Mouse (Mus musculus): ENCODE data around the gene Cacnb4. TPM values are rescaled to one million over a fixed set of nuclear protein-coding genes. Genes with fewer than 3 reads are reported as not detected.
A peak's percentile ranks its signal among the peaks of the same experiment; 100 is the strongest.

Gene Cacnb4
- total RNA-seq, 1 experiment from 2014 or later, result not detected

DNA sequence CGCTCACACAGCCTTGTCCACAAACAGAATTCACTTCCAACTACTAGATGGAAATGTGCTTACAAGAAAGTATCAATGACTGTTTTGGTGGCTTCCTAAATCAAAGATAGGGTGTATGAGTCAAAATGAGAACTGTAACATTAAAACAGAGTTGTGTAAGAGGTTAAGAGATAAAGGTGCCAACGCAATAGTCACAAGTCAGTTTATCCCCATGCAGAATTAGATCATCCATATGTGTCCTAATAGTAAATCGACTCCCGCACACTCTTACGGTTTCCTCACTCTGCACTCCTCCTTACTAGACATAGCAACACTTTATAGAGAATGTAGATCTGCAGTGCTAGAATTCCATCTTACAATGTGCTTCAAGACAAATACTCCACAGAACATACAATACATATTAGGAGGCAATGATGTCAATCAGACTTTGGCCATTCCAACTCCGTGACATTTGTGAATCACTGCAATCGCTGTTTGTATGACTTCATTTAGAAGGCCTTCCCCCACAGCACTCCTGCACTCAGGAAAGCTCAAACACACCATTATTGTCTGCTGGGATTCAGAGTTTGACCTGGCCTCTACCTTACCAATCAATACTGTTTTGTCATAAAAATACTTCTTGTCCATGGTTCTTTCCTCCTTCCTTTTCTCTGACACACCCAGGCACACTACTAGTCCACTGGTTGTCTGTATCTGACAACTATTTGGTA, 256.5 kb downstream of the Cacnb4 start:
- no peak for ATAC-seq (replicated peaks; ENCODE audit: insufficient number of reproducible peaks, low FRiP score, low TSS enrichment, poor library complexity, severe bottlenecking)

GRCm38 (mm10) chr2:52419295-52419694, 257.3 kb downstream of the Cacnb4 start:
- no peak for ATAC-seq (replicated peaks; ENCODE audit: insufficient number of reproducible peaks, low FRiP score, low TSS enrichment, poor library complexity, severe bottlenecking)

DNA sequence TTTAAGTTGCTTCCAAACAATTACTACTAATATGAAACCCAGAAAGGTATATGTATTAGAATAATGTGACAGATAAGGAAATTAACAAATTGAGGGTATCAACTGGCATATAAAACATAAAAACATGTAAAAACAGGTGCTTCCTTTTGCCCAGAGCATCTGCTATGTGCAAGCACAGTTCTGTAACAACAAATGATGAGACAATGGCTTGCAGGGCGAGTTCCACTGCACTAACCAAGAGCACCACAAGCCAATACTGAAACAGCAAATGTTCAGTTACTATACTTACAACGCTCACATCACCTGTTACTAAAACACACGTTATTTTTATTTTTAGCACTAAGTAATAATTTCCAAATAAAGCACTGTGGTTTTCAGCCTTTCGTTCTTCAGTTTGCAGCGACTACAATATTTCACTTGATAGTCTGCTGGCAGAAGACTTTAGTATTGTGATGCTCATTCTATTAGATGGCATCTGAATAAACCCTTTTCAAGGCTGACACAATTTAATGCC, 264.1 kb downstream of the Cacnb4 start:
- no peak for ATAC-seq (replicated peaks; ENCODE audit: insufficient number of reproducible peaks, low FRiP score, low TSS enrichment, poor library complexity, severe bottlenecking)

DNA sequence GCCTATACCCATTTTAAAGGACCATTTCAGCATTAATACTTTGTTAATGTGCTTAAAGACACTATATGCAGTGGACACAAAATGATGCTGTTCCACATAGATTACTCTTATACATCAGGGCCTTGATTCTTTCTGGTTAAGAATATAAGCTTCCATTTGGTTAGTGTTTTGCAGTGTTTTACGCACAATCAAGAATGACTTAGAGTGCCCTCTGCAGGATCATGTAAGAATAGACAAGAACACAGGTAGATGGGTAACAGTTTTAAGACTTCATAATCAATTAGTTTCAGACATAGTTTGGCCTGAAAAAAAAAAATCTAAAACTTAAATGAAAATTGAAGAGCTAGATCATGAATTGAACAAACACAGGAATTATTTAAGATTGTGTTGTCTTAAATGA, 270.2 kb downstream of the Cacnb4 start:
- ATAC-seq (replicated peaks; ENCODE audit: insufficient number of reproducible peaks, low FRiP score, low TSS enrichment, poor library complexity, severe bottlenecking), result no peak

DNA sequence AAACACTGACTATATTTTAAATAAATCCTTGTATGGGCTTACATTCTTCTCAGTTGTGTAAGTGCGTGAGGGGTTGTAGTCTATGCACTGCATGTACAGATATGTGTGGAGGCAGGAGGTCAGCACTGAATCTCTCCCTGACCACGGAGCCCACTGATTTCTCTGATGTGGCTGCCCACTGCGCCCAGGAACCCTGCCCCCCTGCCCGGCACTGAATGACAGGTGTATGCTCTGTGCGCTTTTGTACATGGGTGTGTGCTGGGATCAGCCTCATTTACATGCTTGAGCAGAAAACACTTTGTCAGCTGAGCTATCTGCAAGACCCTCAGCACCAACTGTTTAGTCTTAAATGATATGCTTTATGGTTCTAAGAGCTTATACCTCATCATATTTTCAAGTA, 271.4 kb downstream of the Cacnb4 start:
- no peak for ATAC-seq (replicated peaks; ENCODE audit: insufficient number of reproducible peaks, low FRiP score, low TSS enrichment, poor library complexity, severe bottlenecking)

DNA sequence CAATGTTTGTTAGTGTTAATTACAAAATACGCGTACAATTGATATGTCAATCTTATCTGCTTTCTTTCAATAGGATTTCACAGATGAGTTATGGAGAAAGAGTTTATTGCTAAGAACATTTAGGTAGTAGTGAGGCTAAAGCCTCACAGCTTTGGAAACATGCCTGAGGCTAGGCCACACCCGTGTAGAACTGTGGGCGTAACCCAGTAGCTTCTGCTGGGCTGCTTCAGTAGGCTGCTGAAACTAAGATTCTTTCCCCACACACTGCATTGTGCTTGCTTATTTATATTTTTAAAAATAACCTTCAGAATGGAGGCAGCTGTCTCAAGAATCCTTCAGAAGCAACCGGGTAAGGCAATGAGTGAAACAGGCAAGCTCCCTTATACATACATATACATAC, 282.1 kb downstream of the Cacnb4 start:
- no peak for ATAC-seq (replicated peaks; ENCODE audit: insufficient number of reproducible peaks, low FRiP score, low TSS enrichment, poor library complexity, severe bottlenecking)

DNA sequence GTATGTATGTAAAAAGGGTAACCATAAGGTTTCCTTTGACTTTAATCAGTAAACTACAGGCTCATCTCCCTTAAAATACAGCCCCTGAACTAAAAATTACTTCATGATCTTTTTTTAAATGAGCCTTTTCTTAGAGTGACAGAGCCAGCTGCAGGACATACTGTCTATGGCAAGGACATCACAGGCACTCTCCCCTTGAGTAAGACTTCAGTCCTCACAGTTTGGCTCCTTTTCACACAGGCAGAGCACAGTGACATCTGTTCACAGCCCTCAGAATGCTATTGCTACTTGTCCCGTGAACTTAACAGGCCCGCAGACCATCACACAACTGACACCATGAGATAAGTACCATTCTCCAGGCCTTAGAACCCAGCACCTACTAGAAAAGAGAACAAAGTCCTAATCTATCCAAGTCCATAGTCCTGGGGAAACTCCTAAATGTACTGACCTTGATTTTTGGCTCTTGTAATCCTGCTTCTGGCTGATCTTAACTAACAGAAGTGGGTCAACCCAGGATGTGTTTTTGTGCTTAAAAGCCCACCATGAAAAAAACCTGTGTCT, 286.1 kb downstream of the Cacnb4 start:
- ATAC-seq (replicated peaks; ENCODE audit: insufficient number of reproducible peaks, low FRiP score, low TSS enrichment, poor library complexity, severe bottlenecking), result no peak

GRCm38 (mm10) chr2:52389975-52390374, 286.7 kb downstream of the Cacnb4 start:
- ATAC-seq (replicated peaks; ENCODE audit: insufficient number of reproducible peaks, low FRiP score, low TSS enrichment, poor library complexity, severe bottlenecking), result no peak

GRCm38 (mm10) chr2:52386451-52386850, 290.2 kb downstream of the Cacnb4 start:
- ATAC-seq (replicated peaks; ENCODE audit: insufficient number of reproducible peaks, low FRiP score, low TSS enrichment, poor library complexity, severe bottlenecking), result no peak

- ATAC-seq (replicated peaks; ENCODE audit: insufficient number of reproducible peaks, low FRiP score, low TSS enrichment, poor library complexity, severe bottlenecking), result no peak
Measured at GRCm38 (mm10) chr2:52386037-52386436, 290.6 kb downstream of the Cacnb4 start.

DNA sequence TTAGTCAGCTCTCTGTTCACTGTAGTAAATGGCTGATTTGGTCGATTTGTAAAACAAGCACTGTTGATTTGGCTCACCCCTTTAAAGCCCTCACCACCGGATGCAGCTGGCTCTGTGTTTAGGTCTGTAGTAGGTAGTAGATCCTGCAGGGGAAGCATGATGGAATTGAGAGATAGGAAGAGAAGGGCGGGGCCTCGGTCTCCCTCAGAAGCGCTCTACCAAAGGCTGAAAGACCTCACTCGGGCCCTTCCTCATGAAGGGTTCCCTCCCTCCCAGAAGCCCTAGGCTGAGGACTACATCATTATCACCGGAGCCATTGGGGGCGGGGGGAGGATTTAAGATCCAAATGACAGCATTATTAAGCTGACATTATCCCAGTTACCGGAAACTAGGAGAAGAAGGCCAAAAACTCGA, 297.8 kb downstream of the Cacnb4 start:
- 0 out of 2 replicates have a peak, but pooled peaks have one; percentile 35 for ATAC-seq (replicated peaks; ENCODE audit: insufficient number of reproducible peaks, low FRiP score, low TSS enrichment, poor library complexity, severe bottlenecking)

DNA sequence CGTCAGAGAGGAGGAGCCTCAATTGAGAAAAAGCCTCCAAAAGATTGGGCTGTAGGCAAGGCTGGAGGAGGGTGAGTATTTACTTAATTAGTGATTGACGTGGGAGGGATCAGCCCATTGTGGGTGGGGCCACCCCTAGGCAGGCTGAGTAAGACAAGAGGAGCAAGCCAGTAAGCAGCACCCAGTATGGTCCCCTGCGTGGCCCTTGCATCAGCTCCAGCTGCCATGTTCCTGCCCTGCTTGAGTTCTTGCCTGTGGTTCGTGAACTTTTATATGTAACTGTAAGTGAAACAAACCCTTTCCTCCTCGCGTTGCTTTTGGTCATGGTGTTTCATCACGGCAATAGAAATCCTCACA, 298.2 kb downstream of the Cacnb4 start, which contains the start of gene Neb:
TSS of gene Neb (minus strand) at position 27 of the 357 bp plus-strand sequence.
- peak; percentile 59; the same call in 1 of the 2 replicates for ATAC-seq (replicated peaks; ENCODE audit: insufficient number of reproducible peaks, low FRiP score, low TSS enrichment, poor library complexity, severe bottlenecking)

Other genes with a start within 250 kb of the Cacnb4 start
- 28.8 to 35.3 TPM (median 33.4 TPM) in 3 replicates for gene Stam2, start 65.5 kb upstream of the Cacnb4 start, total RNA-seq (2017)
- 0.75 to 1.8 TPM (median 1.4 TPM) in 3 replicates for gene Fmnl2, start 181.0 kb upstream of the Cacnb4 start, total RNA-seq (2017)